ENCODE assay signal across 28 mouse cellular contexts in genomic region chrX:7157976-7158375, GRCm38 (mm10).
DNase-seq lines count a peak whose midpoint lies in the region; ATAC-seq and TF ChIP-seq lines count a peak whose summit lies in the region.
"Had no signal": no experiment of that assay in that cellular context is flagged by ENCODE, and none has a peak within 500 bp of the region (broad histone marks: within the 10 kb centered on the region; RNA-seq: fewer than 3 reads in every experiment).

No protein-coding gene starts in this region.

- TF ChIP-seq CTCF in liver, adult 2 months (IDR thresholded peaks at IDR 0.05; ENCODE audit: low read depth, low read length) = no peak
- no peak for TF ChIP-seq CTCF in liver, postnatal 0 days (IDR thresholded peaks at IDR 0.05; ENCODE audit: low read depth)

- H3K79me2 ChIP-seq in liver, adult 2 months (ENCODE audit: control insufficient read depth, insufficient read depth, low read length) = no peaks in the 10 kb centered on the region

- no peak for TF ChIP-seq POLR2A in liver, adult 2 months (IDR thresholded peaks at IDR 0.05; ENCODE audit: extremely low read depth, insufficient read depth, low read length)

- no peaks in the 10 kb centered on the region for H3K9me3 ChIP-seq in liver, postnatal 0 days (ENCODE audit: low read length)
- H3K9me3 ChIP-seq: heart, embryonic 12.5 days; midbrain, embryonic 15.5 days; neural tube, embryonic 15.5 days had no signal

- H3K4me2 ChIP-seq in liver, postnatal 0 days (ENCODE audit: low read depth, low read length) = no peak overlapping the region
- H3K4me2 ChIP-seq: heart, embryonic 12.5 days; hindbrain, embryonic 14.5 days; lung, embryonic 14.5 days; midbrain, embryonic 15.5 days; neural tube, embryonic 15.5 days had no signal

- H3K36me3 ChIP-seq in liver, adult 2 months (ENCODE audit: control insufficient read depth, insufficient read depth, low read length) = no peaks in the 10 kb centered on the region; the same call in 1 of the 2 replicates
- 0 out of 2 replicates have a peak, but pooled peaks cover 3% of the 10 kb centered on the region for H3K36me3 ChIP-seq in liver, postnatal 0 days (replicated peaks; ENCODE audit: insufficient read depth, low read length)
- H3K36me3 ChIP-seq: midbrain, embryonic 15.5 days had no signal

- H3K4me1 ChIP-seq in liver, adult 2 months (ENCODE audit: control insufficient read depth, insufficient read depth, low read length) = no peaks in the 10 kb centered on the region
- H3K4me1 ChIP-seq in liver, postnatal 0 days (ENCODE audit: insufficient read depth) = no peaks in the 10 kb centered on the region
- H3K4me1 ChIP-seq: heart, embryonic 12.5 days; midbrain, embryonic 15.5 days had no signal

- DNase-seq in liver, adult 2 months (ENCODE audit: extremely low read depth, low read depth, low spot score) = peak; percentile 1
- DNase-seq in liver, postnatal 0 days = no peak
- DNase-seq in kidney, adult 9 months = peak; percentile 52
- DNase-seq in kidney, postnatal 14 days = peak; percentile 6
- peak; percentile 27 for DNase-seq in yolk sac, embryonic 10.5 days (ENCODE audit: low spot score)
- no peak for DNase-seq in right cerebral cortex, postnatal 4 days
- no peak for DNase-seq in cerebellum, adult 11 months
- DNase-seq: adrenal gland, adult 2 months; adrenal gland, postnatal 36 days; B cell, adult 2 months; cerebellum, adult 2 months; cerebellum, postnatal 14 days; forebrain, postnatal 0 days; heart, adult 2 months; left cerebral cortex, postnatal 4 days; lung, embryonic 14.5 days; lung, postnatal 14 days; retina, postnatal 1 day; right cerebral cortex, postnatal 25 days; thymus, adult 18-20 months; thymus, postnatal 25 days had no signal

- no peak for TF ChIP-seq EP300 in liver, postnatal 0 days (IDR thresholded peaks at IDR 0.05; ENCODE audit: low read depth)

- no peak overlapping the region for H3K27ac ChIP-seq in liver, adult 2 months (replicated peaks; ENCODE audit: insufficient read depth, low read depth, low read length)
- H3K27ac ChIP-seq in liver, postnatal 0 days (ENCODE audit: low read depth) = no peak overlapping the region
- H3K27ac ChIP-seq: heart, adult 2 months; hindbrain, embryonic 14.5 days; left cerebral cortex, adult 2 months; midbrain, embryonic 15.5 days; neural tube, embryonic 15.5 days; stomach, postnatal 0 days had no signal

- H3K27me3 ChIP-seq in liver, adult 2 months (ENCODE audit: control insufficient read depth, insufficient read depth, low read length) = no peaks in the 10 kb centered on the region
- no peaks in the 10 kb centered on the region for H3K27me3 ChIP-seq in liver, postnatal 0 days (ENCODE audit: insufficient read depth, low read length)
- H3K27me3 ChIP-seq: heart, embryonic 12.5 days; midbrain, embryonic 15.5 days; neural tube, embryonic 15.5 days had no signal

- H3K9ac ChIP-seq in liver, adult 2 months (ENCODE audit: low read depth, low read length) = no peak overlapping the region
- H3K9ac ChIP-seq in liver, postnatal 0 days (replicated peaks) = no peak overlapping the region
- H3K9ac ChIP-seq: forebrain, postnatal 0 days; heart, embryonic 12.5 days; hindbrain, embryonic 14.5 days; lung, embryonic 14.5 days; midbrain, embryonic 15.5 days; neural tube, embryonic 15.5 days had no signal

- ATAC-seq in liver, postnatal 0 days = no peak
- ATAC-seq: forebrain, postnatal 0 days; midbrain, embryonic 15.5 days had no signal

- WGBS in liver, adult 2 months = 30% methylated on average over 3 of the region's 3 CpGs
- 55% methylated on average over 3 of the region's 3 CpGs for WGBS in liver, postnatal 0 days (ENCODE audit: insufficient replicate concordance)

- no peak overlapping the region for H3K4me3 ChIP-seq in liver, adult 2 months (ENCODE audit: insufficient read depth, low read depth, low read length)
- no peak overlapping the region for H3K4me3 ChIP-seq in liver, postnatal 0 days (ENCODE audit: low read depth, low read length)
- H3K4me3 ChIP-seq: erythroblast, embryonic 14.5 days; heart, adult 2 months; heart, embryonic 12.5 days; left cerebral cortex, adult 2 months; midbrain, embryonic 15.5 days; neural tube, embryonic 15.5 days had no signal

Comparison
In these comparisons a context has a peak if more than half of its experiments do, and no peak if none do; other contexts are left out.
1. DNase-seq: peak in liver, adult 2 months (single experiment), kidney, adult 9 months (single experiment), kidney, postnatal 14 days (single experiment) and yolk sac, embryonic 10.5 days (single experiment); none in liver, postnatal 0 days (single experiment), right cerebral cortex, postnatal 4 days (single experiment) and cerebellum, adult 11 months (single experiment).